Mouse (Mus musculus) cortical plate, adult 2 months (tissue): ENCODE data around the gene Ptgis.

Experiments
- CTCF ChIP-seq: fragments of 200-500 bp; IDR thresholded peaks from 2 replicates; pipeline ENCODE4 v1.5.1; 2011; ENCODE audit warnings: mild to moderate bottlenecking, control low read depth, low read length; ENCODE audit not compliant: insufficient read depth; ENCODE audit errors: extremely low read depth
- POLR2A ChIP-seq: fragments of 200-500 bp; IDR thresholded peaks from 2 replicates; pipeline ENCODE4 v1.6.1; 2011; ENCODE audit warnings: mild to moderate bottlenecking, low read length, control low read depth; ENCODE audit not compliant: insufficient read depth; ENCODE audit errors: extremely low read depth

DNA sequence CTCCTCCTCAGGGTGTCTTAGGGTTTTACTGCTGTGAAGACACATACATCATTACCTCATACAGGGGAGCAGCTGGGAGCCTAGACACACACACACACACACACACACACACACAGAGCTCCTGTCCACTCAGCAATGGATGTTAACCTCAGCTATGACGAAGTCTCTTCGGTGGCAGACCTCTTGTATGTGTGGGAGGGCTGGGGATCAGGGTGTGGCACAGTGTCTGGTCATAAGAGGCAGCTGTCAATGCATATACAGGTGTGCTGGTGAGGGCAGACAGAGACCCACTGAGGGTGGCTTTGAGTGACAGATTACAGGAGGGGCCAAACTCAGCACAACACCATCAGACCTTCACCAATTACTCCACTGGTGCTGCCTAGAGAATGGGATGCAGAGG is 24.6 kb upstream of the Ptgis start:
- no peak for TF ChIP-seq CTCF
- TF ChIP-seq POLR2A: no peak
